Mouse (Mus musculus) embryo, embryonic 11.5 days (tissue): ENCODE results near the gene Pus1.

ENCODE experiments used
- DNase-seq: peaks from one replicate; pipeline ENCODE4 v3.0.0-alpha.2; 2012; ENCODE audit warnings: low read depth, low spot score

Pus1 gene

GRCm38 (mm10) chr5:110779998-110780760, at the start of gene Pus1:
Pus1 (minus strand) TSS chr5:110780659.
- DNase-seq, result peak; percentile 84

- no peak for DNase-seq
These were observed 47.1 kb upstream of the Pus1 start for GRCm38 (mm10) chr5:110827576-110827975.

- no peak for DNase-seq
These were observed 46.5 kb upstream of the Pus1 start for GRCm38 (mm10) chr5:110826781-110827495.

- DNase-seq, result no peak
These were observed 44.0 kb upstream of the Pus1 start for GRCm38 (mm10) chr5:110824421-110824820.

- DNase-seq, result peak; percentile 99
These were observed 29.3 kb upstream of the Pus1 start, which contains the start of gene Ulk1 for GRCm38 (mm10) chr5:110809667-110810325. Ulk1 (minus strand) TSS chr5:110810097.

GRCm38 (mm10) chr5:110808821-110809666, 28.6 kb upstream of the Pus1 start:
- DNase-seq, result no peak

GRCm38 (mm10) chr5:110808061-110808631, 27.7 kb upstream of the Pus1 start:
- DNase-seq, result peak; percentile 60

- DNase-seq, result no peak
These were observed 27.0 kb upstream of the Pus1 start for GRCm38 (mm10) chr5:110807453-110807852.

GRCm38 (mm10) chr5:110806676-110807075, 26.2 kb upstream of the Pus1 start:
- no peak for DNase-seq

GRCm38 (mm10) chr5:110806154-110806553, 25.7 kb upstream of the Pus1 start:
- DNase-seq, result no peak

GRCm38 (mm10) chr5:110804012-110804743, 23.7 kb upstream of the Pus1 start:
- DNase-seq, result no peak

- DNase-seq, result no peak
These were observed 22.4 kb upstream of the Pus1 start for GRCm38 (mm10) chr5:110802809-110803208.

GRCm38 (mm10) chr5:110802186-110802585, 21.7 kb upstream of the Pus1 start:
- DNase-seq, result no peak

- no peak for DNase-seq
These were observed 20.7 kb upstream of the Pus1 start for GRCm38 (mm10) chr5:110801036-110801624.

GRCm38 (mm10) chr5:110797696-110798095, 17.2 kb upstream of the Pus1 start:
- DNase-seq, result no peak

- no peak for DNase-seq
These were observed 13.9 kb upstream of the Pus1 start for GRCm38 (mm10) chr5:110794363-110794762.

GRCm38 (mm10) chr5:110788684-110789083, 8.2 kb upstream of the Pus1 start:
- no peak for DNase-seq

GRCm38 (mm10) chr5:110786081-110786835, 5.8 kb upstream of the Pus1 start:
- DNase-seq, result no peak

- no peak for DNase-seq
These were observed 2.7 kb upstream of the Pus1 start for GRCm38 (mm10) chr5:110783150-110783549.
